In the genomic region with DNA sequence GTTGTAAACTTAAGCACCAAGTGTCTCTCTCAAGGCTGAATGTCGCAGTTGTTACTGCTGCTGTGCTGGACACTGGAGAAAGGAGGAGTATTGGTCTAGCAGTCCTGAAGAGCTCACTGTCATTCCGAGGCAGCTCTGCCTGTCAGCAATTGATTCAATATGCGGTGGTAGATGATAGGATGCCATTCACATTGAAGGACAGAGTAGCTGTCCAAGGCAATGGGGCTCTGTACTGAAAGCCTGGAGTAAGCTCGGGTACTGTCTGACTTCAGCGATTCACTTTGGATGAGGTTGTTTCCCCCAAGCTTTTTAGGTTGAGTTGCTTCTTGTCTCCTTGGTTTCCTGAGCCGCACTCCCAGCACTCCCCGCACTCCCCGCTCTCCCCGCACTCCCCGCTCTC, we compare ENCODE assay signal across 8 mouse cellular contexts. TPM values are rescaled to one million over a fixed set of nuclear protein-coding genes. Genes with fewer than 3 reads are reported as not detected.
A peak's percentile ranks its signal among the peaks of the same experiment; 100 is the strongest.
DNase-seq lines count a peak whose midpoint lies in the region; ATAC-seq and TF ChIP-seq lines count a peak whose summit lies in the region.

No protein-coding gene starts in this region.

- DNase-seq in heart, adult 11 months, result no peak
- DNase-seq in liver, postnatal 0 days, result no peak
- DNase-seq in spleen, postnatal 14 days (ENCODE audit: low spot score in 2 of 2), result no peak
- no peak for DNase-seq in ovary, postnatal 14 days (ENCODE audit: low spot score)
- no peak for DNase-seq in frontal cortex, postnatal 25 days (ENCODE audit: low spot score in 2 of 2)

- ATAC-seq in heart, embryonic 13.5 days (ENCODE audit: extremely low read depth, insufficient number of reproducible peaks, low FRiP score, low TSS enrichment), result no peak
- ATAC-seq in forebrain, embryonic 15.5 days (replicated peaks), result no peak
- no peak for ATAC-seq in liver, postnatal 0 days

- 2% methylated on average over 10 of the region's 10 CpGs for WGBS in heart, embryonic 13.5 days
- 3% methylated on average over 10 of the region's 10 CpGs for WGBS in forebrain, embryonic 15.5 days
- WGBS in liver, postnatal 0 days (ENCODE audit: insufficient replicate concordance), result 8% methylated on average over 5 of the region's 10 CpGs

- H3K27me3 ChIP-seq in heart, embryonic 13.5 days (replicated peaks), result no peaks in the 10 kb centered on the region
- H3K27me3 ChIP-seq in ES-Bruce4 (ENCODE audit: control insufficient read depth, insufficient read depth, low read length, poor library complexity, severe bottlenecking), result no peaks in the 10 kb centered on the region
- H3K27me3 ChIP-seq in forebrain, embryonic 15.5 days, result no peaks in the 10 kb centered on the region
- no peaks in the 10 kb centered on the region for H3K27me3 ChIP-seq in liver, postnatal 0 days (ENCODE audit: insufficient read depth, low read length)

- H3K4me2 ChIP-seq in heart, embryonic 13.5 days, result peak overlapping the region; percentile 67
- H3K4me2 ChIP-seq in forebrain, embryonic 15.5 days (replicated peaks), result peak overlapping the region; percentile 34
- peak overlapping the region; percentile 79 for H3K4me2 ChIP-seq in liver, postnatal 0 days (ENCODE audit: low read depth, low read length)

- H3K4me3 ChIP-seq in heart, embryonic 13.5 days, result peak overlapping the region; percentile 49
- peak overlapping the region; percentile 64 for H3K4me3 ChIP-seq in ES-Bruce4 (ENCODE audit: low read depth, low read length)
- H3K4me3 ChIP-seq in forebrain, embryonic 15.5 days, result peak overlapping the region; percentile 25; the same call in 1 of the 2 replicates
- peak overlapping the region; percentile 58 for H3K4me3 ChIP-seq in liver, postnatal 0 days (ENCODE audit: low read depth, low read length)

- no peaks in the 10 kb centered on the region for H3K36me3 ChIP-seq in heart, embryonic 13.5 days
- H3K36me3 ChIP-seq in ES-Bruce4 (ENCODE audit: control insufficient read depth, insufficient read depth, low read length, poor library complexity, severe bottlenecking), result no peaks in the 10 kb centered on the region
- H3K36me3 ChIP-seq in forebrain, embryonic 15.5 days, result no peaks in the 10 kb centered on the region
- H3K36me3 ChIP-seq in liver, postnatal 0 days (replicated peaks; ENCODE audit: insufficient read depth, low read length), result no peaks in the 10 kb centered on the region

- peak overlapping the region; percentile 70 for H3K9ac ChIP-seq in heart, embryonic 13.5 days
- peak overlapping the region; percentile 30; the same call in 1 of the 2 replicates for H3K9ac ChIP-seq in ES-Bruce4 (ENCODE audit: low read depth, poor library complexity, severe bottlenecking)
- H3K9ac ChIP-seq in forebrain, embryonic 15.5 days (replicated peaks), result no peak overlapping the region
- H3K9ac ChIP-seq in liver, postnatal 0 days (replicated peaks), result peak overlapping the region; percentile 53

- H3K4me1 ChIP-seq in heart, embryonic 13.5 days, result peaks cover 94% of the 10 kb centered on the region
- peaks cover 1% of the 10 kb centered on the region for H3K4me1 ChIP-seq in ES-Bruce4 (ENCODE audit: control insufficient read depth, insufficient read depth, low read length)
- peaks cover 96% of the 10 kb centered on the region for H3K4me1 ChIP-seq in forebrain, embryonic 15.5 days
- peaks cover 34% of the 10 kb centered on the region for H3K4me1 ChIP-seq in liver, postnatal 0 days (ENCODE audit: insufficient read depth)

- no peak for TF ChIP-seq CTCF in ES-Bruce4 (IDR thresholded peaks at IDR 0.05; ENCODE audit: low read depth, low read length)
- no peak for TF ChIP-seq CTCF in liver, postnatal 0 days (IDR thresholded peaks at IDR 0.05; ENCODE audit: low read depth)

- no peak for TF ChIP-seq EP300 in ES-Bruce4 (IDR thresholded peaks at IDR 0.05; ENCODE audit: insufficient read depth, low read depth, low read length)
- no peak for TF ChIP-seq EP300 in liver, postnatal 0 days (IDR thresholded peaks at IDR 0.05; ENCODE audit: low read depth)

- no peaks in the 10 kb centered on the region for H3K9me3 ChIP-seq in heart, embryonic 13.5 days
- H3K9me3 ChIP-seq in ES-Bruce4 (replicated peaks; ENCODE audit: control insufficient read depth, insufficient read depth, low read length, poor library complexity, severe bottlenecking), result no peaks in the 10 kb centered on the region
- no peaks in the 10 kb centered on the region for H3K9me3 ChIP-seq in forebrain, embryonic 15.5 days
- H3K9me3 ChIP-seq in liver, postnatal 0 days (ENCODE audit: low read length), result no peaks in the 10 kb centered on the region

- no peak overlapping the region for H3K27ac ChIP-seq in heart, embryonic 13.5 days (replicated peaks)
- H3K27ac ChIP-seq in ES-Bruce4 (ENCODE audit: insufficient read depth, low read length), result no peak overlapping the region
- H3K27ac ChIP-seq in forebrain, embryonic 15.5 days (replicated peaks), result no peak overlapping the region
- H3K27ac ChIP-seq in liver, postnatal 0 days (ENCODE audit: low read depth), result no peak overlapping the region

- TF ChIP-seq POLR2A in ES-Bruce4 (IDR thresholded peaks at IDR 0.05; ENCODE audit: insufficient read depth, low read length), result no peak

RNA-seq across cellular contexts. Expression of a gene that starts 34.9 kb away (rescaled TPM):
- 17.5 and 21.1 TPM in 2 replicates for polyA plus RNA-seq in heart, embryonic 13.5 days (2015; fragmentation: Nextera tagmentation; extraction: Ambion mirVana)
- 289 and 308 TPM in 2 replicates for polyA plus RNA-seq in ES-Bruce4 (2011; ENCODE audit: insufficient read depth, insufficient read length, low read depth, missing spikeins)
- 55.7 and 60.2 TPM in 2 replicates for polyA plus RNA-seq in forebrain, embryonic 15.5 days (2015; fragmentation: Nextera tagmentation; extraction: Ambion mirVana)
- 4.0 and 4.2 TPM in 2 replicates for polyA plus RNA-seq in liver, postnatal 0 days (2015; fragmentation: Nextera tagmentation; extraction: Ambion mirVana)
